Mouse (Mus musculus): ENCODE data around the gene Gm9.
A peak's percentile ranks its signal among the peaks of the same experiment; 100 is the strongest.
"Not testable (repeated sequence)": the region's sequence is repeated elsewhere in the genome, so short reads cannot be mapped to it uniquely, and the experiment has no call there.

Gm9 gene

GRCm38 (mm10) chrX:37210941-37211340, at the start of gene Gm9:
TSS of gene Gm9 (minus strand) at chrX:37211041.
- DNase-seq (ENCODE audit: low read depth, low spot score) = peak; percentile 24

GRCm38 (mm10) chrX:37249619-37250018, 38.8 kb upstream of the Gm9 start, which contains the start of gene Rhox3a:
TSS of gene Rhox3a (plus strand) at chrX:37249919.
- not testable (repeated sequence) for DNase-seq (ENCODE audit: low read depth, low spot score)

DNA sequence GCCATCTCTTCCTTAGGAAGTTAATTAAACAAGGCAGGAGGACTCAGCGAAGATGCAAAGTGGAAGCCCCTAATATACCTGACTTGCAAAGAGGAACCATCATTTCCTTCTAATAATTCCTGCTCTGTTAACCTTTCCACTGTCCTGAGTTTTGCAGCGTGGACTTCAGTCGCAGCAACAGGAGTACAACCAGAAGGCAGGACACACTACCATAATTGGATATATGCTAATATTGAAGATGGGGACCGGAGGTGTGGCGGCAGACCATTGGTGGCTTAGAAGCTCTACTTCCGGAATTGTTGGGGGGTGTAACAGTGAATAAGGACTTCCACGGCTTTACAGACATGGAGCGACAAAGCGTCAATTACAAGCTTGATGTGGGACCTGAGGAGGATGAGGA, 33.8 kb upstream of the Gm9 start, which contains the start of gene Rhox2a:
Rhox2a (plus strand) TSS at position 301 of the 400 bp plus-strand sequence.
- not testable (repeated sequence) for DNase-seq (ENCODE audit: low read depth, low spot score)

DNA sequence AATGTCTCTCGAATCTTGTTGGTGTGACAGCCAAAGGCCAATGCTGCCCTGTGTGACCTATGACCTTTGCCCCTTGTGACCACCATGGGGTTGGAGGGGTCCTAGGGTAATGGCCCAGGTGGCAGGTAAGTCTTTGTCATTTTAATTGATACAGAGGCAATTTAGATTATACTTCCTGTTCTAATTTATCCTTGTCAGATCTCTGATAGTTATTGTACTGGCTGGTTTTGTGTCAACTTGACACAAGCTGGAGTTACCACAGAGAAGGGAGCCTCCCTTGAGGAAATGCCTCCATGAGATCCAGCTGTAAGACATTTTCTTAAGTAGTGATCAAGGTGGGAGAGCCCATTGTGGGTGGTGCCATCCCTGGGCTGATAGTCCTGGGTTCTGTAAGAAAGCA, 11.3 kb upstream of the Gm9 start, which contains the start of gene Rhox1:
Rhox1 (minus strand) TSS at position 101 of the 400 bp plus-strand sequence.
- DNase-seq (ENCODE audit: low read depth, low spot score) = not testable (repeated sequence)

- peak; percentile 85 for DNase-seq (ENCODE audit: low read depth, low spot score)
These were observed 12.2 kb downstream of the Gm9 start for GRCm38 (mm10) chrX:37198676-37199075.

- DNase-seq (ENCODE audit: low read depth, low spot score) = peak; percentile 13
These were observed 19.0 kb downstream of the Gm9 start for GRCm38 (mm10) chrX:37191744-37192379.

- peak; percentile 79 for DNase-seq (ENCODE audit: low read depth, low spot score)
These were observed 19.6 kb downstream of the Gm9 start, which contains the start of the genes Ndufa1 and Rnf113a1 for GRCm38 (mm10) chrX:37191105-37191743. TSS of gene Ndufa1 (minus strand) at chrX:37191163. TSS of gene Rnf113a1 (plus strand) at chrX:37191245.

DNA sequence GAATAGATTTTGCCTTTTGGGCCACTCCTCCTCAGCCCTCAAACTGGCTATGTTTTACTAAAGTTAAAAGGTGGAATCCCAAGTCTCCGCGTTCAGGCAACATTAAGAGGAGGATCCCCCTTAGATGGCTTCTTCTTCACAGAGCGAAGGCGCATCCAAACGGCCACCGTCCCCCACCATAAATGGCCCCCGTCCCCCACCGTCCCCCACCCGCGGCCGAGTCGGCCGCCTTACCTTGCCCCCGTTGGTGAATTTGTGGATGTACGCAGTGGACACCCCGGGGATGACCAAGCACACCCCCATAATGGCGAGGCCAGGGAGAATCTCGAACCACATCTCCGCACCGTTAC, 20.1 kb downstream of the Gm9 start:
- DNase-seq (ENCODE audit: low read depth, low spot score) = no peak

DNA sequence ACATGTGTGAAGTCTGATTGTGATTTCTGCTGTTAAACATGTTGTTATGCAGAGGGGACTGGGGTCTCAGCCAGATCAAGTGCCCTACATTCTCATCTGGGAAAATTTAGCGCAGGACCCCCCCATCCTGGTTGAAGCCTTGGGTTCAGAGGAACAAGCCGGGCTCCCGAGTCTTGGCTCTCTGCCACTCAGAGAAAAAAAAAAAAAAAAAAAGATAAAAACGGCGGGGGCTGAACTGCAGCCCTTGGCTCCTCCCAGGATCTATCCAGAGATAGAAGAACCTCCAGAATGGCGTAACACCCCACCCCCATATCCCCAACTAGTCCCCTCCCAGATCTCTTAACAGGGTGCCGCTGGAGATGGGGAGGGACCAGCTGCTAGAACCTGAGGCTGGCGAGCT, 26.4 kb downstream of the Gm9 start:
- not testable (repeated sequence) for DNase-seq (ENCODE audit: low read depth, low spot score)

DNA sequence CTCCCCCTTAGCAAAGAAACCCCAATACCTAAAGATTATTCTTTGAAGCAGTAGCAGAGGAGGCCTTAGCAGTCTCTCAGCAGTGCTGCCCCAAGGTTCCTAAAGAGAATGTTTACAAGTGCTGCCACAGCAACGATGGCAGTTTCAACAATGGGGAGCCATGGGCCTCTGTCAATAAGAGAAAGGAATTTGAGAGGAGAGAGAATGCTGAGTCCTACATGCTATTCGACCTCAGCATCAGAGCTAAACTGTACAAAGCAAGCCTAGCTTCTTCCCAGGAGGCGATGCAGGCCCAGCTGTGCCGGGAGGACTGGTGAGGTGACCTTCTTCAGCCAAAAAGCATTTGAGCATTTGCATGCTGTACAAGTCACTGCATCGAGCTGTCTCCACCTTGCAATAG, 42.1 kb downstream of the Gm9 start, which contains the start of gene Akap14:
Akap14 (minus strand) TSS at position 101 of the 400 bp plus-strand sequence.
- DNase-seq (ENCODE audit: low read depth, low spot score) = no peak

GRCm38 (mm10) chrX:37167085-37167484, 43.8 kb downstream of the Gm9 start:
- DNase-seq (ENCODE audit: low read depth, low spot score) = peak; percentile 62

DNA sequence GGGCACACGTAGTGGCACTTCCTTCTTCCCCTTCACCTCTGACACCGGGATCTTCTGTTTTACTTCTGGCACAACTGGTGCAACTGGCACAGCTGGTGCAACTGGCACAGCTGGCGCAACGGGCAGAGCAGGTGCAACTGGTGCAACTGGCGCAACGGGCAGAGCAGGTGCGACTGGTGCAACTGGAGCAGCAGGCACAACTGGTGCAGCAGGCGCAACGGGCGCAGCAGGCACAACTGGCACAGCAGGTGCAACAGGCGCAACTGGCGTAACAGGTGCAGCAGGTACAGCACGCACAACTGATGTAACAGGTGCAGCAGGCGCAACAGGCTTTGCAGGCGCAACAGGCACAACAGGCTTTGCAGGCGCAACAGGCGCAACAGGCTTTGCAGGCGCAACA, 47.7 kb downstream of the Gm9 start:
- no peak for DNase-seq (ENCODE audit: low read depth, low spot score)

DNA sequence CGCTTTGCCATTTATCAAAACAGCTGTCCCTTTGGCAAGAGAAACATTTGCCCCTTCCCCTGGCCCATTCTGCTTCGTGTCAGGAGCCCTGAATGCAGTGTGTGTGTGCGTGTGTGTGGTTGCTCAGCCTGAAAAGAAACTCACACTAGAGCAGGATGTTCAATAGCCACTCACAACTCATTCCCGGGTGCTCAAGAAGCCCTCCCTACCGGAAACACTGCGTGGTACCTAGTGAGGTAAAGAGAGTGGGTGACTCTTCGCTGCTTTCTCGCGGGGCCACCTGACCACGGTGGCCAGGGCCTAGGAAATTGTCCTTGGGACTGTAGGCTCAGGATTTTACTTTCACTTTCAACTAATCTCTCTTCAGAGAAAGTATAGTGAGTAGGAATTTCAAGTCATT, 49.7 kb downstream of the Gm9 start:
- DNase-seq (ENCODE audit: low read depth, low spot score) = no peak
